Mouse (Mus musculus) kidney, adult 11 months (tissue): ENCODE data around the gene Hc.

ENCODE experiments used
- DNase-seq: peaks from one replicate; pipeline ENCODE4 v3.0.0; 2022

The Hc gene

DNA sequence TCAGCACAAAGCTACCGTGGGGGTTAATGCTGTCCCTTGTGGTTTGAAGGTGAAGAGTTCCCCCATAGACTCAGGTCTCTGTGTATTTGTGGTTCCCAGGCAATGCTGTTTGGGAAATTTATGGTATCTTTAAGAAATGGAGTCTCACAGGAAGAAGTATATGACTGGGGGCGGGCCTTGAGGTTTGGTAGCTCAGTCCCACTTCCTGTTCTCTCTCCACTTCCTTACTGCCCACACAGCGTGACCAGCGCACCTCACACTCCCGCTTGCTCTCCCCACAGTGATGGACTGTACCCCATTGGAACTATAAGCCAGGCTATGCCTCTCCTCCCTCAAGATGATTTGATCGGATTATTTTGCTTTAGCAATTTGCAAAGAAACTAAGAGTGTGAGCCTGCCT is 84.8 kb downstream of the Hc start:
- DNase-seq: no peak

- DNase-seq: no peak
Observed at GRCm38 (mm10) chr2:34973087-34973486, 88.2 kb downstream of the Hc start.

- no peak for DNase-seq
Observed at GRCm38 (mm10) chr2:34971080-34971888, 90.0 kb downstream of the Hc start.

DNA sequence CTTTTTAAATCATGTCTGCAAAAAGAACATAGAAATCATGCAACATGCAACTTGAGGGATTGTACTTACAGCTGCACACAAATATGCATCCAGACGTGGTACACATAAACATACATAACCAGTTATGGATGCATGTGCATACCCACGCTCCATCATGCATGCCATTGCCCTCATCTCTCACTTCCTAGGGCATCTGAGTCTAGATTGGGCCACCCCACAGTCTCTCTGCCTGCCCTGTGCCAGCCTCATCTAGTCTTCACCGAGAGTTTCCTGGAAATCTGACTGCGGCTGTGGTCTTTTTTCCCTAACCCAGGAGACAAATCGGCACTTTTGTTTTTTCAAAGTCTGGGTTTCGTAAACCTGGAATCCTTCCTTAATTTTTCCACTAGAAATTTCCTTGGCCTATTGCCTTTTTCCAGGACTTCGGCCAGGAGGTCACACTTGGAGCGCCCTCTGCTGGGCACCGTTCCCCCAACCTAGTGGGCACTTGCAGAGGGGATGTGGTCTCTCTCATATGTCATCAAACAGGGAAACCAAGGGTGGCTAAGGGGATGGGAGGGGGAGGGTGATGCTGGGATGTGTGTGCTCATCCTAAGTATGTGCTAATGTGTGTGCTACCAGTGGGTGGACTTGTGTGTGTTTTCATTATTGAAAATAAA is 91.0 kb downstream of the Hc start:
- DNase-seq: peak; percentile 52

DNA sequence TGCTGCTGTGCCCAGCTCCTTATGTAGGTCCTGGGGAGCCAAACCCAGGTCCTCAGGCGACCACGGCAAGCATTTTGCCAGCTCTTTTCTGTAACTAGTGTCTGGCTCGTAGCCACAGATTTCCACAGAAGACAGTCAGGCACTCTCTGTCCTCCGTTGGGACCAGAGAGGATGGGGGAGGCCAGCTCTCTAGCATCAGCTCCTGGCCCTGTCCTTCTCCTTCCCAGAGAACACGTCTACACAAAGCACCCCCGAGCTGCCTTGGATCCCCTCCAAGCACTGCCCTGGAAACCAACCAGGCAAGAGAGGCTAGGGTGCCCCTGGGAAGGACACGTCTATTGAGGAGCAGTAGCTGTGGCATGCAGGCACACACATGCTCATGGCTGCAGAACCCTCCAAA is 92.1 kb downstream of the Hc start:
- DNase-seq: no peak

GRCm38 (mm10) chr2:34966243-34966934 is 94.8 kb downstream of the Hc start:
- no peak for DNase-seq

DNA sequence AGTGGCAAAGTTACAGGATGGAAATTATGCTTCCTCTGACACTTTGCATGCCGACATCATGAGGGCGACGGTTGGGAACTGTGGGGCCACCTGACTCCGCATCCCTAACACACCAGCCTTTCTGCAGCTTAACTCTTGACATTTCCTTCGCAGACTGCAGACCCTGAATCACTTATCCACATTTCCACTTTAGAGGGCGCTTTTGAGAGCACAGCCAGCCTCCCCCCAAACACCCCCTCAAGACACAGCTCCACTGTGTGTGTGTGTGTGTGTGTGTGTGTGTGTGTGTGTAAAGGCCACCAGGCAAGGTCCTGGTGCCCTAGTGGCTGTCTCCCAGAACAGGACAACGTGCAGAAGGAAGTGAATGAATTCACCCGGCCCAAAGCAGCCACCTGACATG is 95.4 kb downstream of the Hc start:
- no peak for DNase-seq

GRCm38 (mm10) chr2:34965293-34965692 is 95.9 kb downstream of the Hc start:
- DNase-seq: no peak

GRCm38 (mm10) chr2:34964651-34965050 is 96.6 kb downstream of the Hc start:
- no peak for DNase-seq

DNA sequence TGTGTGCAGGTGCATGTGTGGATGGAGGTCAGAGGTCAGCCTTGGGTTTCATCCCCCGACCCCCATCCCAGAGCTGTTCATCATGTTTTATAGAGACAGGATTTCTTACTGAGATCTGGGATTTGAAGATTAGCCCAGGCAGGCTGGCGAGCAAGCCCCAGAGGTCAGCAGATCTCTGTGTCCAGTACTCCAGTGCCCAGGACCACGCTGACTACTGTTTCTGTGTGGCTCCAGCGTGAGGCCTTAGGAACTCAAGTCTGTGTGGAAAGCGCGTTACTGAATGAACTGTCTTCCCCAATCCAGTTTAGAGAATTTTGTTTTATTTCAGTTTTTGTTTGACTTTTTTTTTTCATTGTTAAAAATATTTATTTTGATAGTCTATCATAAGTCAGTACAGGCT is 97.0 kb downstream of the Hc start:
- no peak for DNase-seq

- DNase-seq: peak; percentile 51
Observed at GRCm38 (mm10) chr2:34963371-34963956, 97.8 kb downstream of the Hc start.

- DNase-seq: no peak
Observed at GRCm38 (mm10) chr2:34962893-34963292, 98.3 kb downstream of the Hc start.

DNA sequence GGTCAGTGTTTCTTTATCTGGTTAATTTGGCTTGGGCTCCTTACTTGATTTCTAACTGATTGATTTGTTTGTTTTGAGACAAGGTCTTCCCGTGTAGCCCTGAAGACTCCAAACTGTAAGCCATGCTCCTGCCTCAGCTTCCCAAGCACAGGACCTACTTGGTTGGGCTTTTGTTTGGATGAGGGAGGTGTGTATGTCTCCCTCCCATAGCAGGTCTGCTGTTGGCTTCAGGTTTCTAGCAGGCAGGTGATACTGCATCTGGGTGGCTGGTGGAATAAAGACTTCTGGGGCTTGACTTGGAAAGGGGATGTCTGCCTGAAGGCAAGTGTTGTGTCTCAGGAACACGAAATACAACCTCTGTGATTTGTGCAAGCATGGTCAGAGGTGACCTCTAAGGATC is 99.0 kb downstream of the Hc start:
- DNase-seq: no peak

- DNase-seq: peak; percentile 46
Observed at GRCm38 (mm10) chr2:34961481-34962036, 99.7 kb downstream of the Hc start, which contains the start of gene Traf1. Traf1 (minus strand) TSS chr2:34961772.

- DNase-seq: no peak
Observed at GRCm38 (mm10) chr2:34960966-34961365, 100.3 kb downstream of the Hc start.

DNA sequence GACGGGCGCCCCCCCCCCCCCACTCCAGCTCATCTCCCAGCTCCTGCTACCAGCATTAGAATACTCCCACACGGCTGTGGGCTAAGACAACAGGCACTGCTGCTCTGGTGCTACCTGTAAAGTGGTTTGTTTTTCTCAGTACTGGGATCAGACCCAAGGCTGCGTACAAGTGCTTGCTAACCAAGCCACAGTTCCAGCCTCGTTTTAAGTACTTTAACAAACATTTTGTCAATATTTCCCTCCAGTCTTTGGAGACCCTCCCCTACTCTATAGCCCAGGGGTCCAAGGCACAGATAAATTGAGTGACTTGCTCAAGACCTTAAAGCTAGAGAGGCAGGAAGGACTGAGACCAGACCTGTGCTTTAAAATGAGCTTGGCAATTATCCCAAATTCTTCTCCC is 100.8 kb downstream of the Hc start:
- DNase-seq: no peak

- no peak for DNase-seq
Observed at GRCm38 (mm10) chr2:34958582-34958981, 102.7 kb downstream of the Hc start.

GRCm38 (mm10) chr2:34958036-34958435 is 103.2 kb downstream of the Hc start:
- DNase-seq: no peak

DNA sequence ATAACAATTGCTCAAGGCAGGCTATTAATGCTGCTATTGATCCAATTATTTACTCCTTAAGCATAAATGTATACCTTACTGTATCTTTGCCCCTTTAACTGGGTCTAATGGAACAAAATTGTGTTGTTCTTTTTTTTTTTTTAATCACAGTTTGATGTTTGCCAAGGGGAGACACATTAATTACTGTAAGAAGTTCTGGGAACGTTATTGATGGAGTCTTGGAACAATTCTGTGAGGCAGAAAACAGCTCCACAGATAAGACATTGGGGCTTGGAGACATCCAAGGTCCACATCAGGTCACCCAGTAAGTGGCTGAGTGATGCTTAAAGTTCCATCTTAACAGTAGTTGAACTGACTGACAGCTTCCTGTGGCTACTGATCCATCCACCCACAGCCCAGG is 103.8 kb downstream of the Hc start:
- no peak for DNase-seq

GRCm38 (mm10) chr2:34956941-34957340 is 104.3 kb downstream of the Hc start:
- DNase-seq: no peak

GRCm38 (mm10) chr2:34954344-34954743 is 106.9 kb downstream of the Hc start:
- DNase-seq: no peak

GRCm38 (mm10) chr2:34953547-34954116 is 107.6 kb downstream of the Hc start:
- DNase-seq: no peak

- DNase-seq: no peak
Observed at GRCm38 (mm10) chr2:34953018-34953417, 108.2 kb downstream of the Hc start.
